Mouse (Mus musculus) lung, adult 2 months (tissue): Measurements from ENCODE around the gene Saxo1.

Experiments
- CTCF ChIP-seq: fragments of 200-500 bp; IDR thresholded peaks from 2 replicates; pipeline ENCODE4 v1.5.1; 2011; ENCODE audit warnings: mild to moderate bottlenecking, low read length, control low read depth; ENCODE audit not compliant: insufficient read depth
- POLR2A ChIP-seq: fragments of 200-500 bp; IDR thresholded peaks from 2 replicates; pipeline ENCODE4 v1.6.1; 2011; ENCODE audit warnings: low read depth, mild to moderate bottlenecking, control low read depth, low read length, borderline replicate concordance; ENCODE audit errors: extremely low read depth

GRCm38 (mm10) chr4:86520695-86521094, 37.4 kb downstream of the Saxo1 start:
- TF ChIP-seq CTCF: no peak
- no peak for TF ChIP-seq POLR2A
